Mouse (Mus musculus): ENCODE results near the gene Cep170.

Gene Cep170

DNA sequence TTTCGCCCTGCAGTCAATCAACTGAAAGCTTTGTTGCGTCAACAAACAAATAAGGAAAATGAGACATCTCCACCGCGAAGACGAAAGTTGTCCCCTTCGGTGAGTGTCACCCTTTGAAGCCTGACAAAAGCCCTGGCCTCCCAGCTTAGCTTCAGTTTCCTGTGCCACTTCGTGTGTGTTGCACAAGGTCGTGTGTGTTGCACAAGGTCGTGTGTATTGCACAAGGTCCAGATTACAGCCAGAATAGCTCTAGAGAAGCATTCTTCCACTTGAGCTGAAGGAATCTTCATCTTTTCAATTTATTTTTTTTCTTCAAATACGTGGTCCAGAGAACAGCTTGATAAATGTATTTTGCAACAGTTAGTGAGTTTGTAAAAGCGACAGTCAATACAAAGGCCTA is 12.3 kb upstream of the Cep170 start:
- DNase-seq (ENCODE audit: extremely low read depth, low read depth, low spot score), result peak; percentile 46

DNA sequence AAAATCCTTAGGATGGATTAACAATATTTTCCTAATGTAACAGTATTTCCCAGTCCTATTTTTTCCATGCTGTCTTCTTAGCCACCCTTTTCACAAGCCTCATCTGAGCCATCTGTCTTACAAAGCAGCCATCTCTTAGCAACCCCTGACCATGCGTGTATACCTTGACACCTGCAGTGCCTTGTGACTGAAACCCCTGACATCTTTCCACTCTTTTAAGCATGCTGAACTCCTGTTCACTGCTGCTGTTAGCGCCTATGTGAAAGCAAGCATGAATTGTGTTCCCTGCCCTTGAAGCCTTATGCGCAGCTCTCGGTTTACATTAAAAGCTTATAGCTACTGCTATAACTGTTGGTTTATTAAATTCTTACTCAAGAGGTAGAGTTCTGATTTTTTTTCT is 11.2 kb upstream of the Cep170 start:
- DNase-seq (ENCODE audit: extremely low read depth, low read depth, low spot score), result no peak

GRCm38 (mm10) chr1:176824611-176825010 is 10.7 kb upstream of the Cep170 start:
- no peak for DNase-seq (ENCODE audit: extremely low read depth, low read depth, low spot score)

GRCm38 (mm10) chr1:176823889-176824288 is 10.0 kb upstream of the Cep170 start:
- DNase-seq (ENCODE audit: extremely low read depth, low read depth, low spot score), result no peak

DNA sequence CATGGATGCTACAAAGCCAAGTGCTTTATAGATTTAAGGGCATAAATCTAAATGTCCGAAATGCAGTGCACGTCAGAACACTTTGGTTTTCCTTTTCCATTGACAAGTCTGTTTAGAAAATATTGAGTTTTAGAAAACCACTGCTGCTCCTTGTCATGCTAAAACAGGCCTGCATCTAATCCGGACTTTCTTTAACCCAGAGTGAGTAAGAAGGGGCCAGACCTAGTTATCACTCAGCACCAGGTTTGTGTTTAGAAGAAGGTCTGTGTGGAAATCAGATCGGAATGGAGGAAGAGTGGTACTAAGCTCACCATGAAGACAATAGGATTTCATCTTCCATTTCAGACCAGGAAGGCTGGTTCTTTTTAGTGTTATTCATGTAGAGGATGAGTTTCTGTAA is 9.1 kb upstream of the Cep170 start:
- DNase-seq (ENCODE audit: extremely low read depth, low read depth, low spot score), result no peak

DNA sequence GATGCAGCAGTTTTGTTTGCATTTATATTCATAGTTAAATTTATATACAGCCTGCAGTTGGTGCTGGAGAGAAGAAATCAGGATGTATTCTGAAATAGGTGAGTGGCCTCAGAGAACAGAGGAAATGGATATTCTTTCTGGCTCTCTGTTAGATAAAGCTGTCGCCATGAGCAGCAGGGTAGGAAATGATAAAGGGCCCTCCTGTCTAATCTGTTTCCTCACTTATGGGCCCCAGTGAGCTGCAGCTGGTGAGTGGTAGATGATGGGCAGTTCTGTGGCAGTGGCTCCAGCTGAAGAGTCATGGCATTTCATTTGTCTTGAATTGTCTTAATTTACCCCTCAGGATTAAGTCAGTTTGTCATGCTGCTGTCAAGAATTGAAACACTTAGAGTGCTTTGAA is 8.1 kb upstream of the Cep170 start:
- DNase-seq (ENCODE audit: extremely low read depth, low read depth, low spot score), result no peak

DNA sequence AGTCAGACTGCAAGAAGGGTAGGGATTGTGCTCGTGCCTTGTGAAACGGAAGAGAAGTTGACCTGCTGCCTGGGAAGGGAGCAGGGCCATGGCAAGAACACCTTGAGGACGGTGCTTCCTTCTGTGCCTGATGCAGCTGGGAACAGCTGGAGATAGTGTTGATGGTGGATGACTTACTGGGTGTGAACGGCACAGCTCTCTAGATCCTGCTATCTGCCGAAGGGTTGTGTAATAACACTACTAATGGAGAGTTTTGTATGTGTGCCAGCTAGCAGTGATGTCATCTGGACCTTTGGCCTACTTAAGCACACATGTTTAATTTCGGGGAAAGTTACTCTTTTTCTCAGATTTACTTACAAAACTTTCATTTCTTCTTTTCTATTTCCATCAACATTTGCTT is 4.9 kb upstream of the Cep170 start:
- DNase-seq (ENCODE audit: extremely low read depth, low read depth, low spot score), result no peak

- no peak for DNase-seq (ENCODE audit: extremely low read depth, low read depth, low spot score)
Observed at GRCm38 (mm10) chr1:176818147-176818546, 4.3 kb upstream of the Cep170 start.

- DNase-seq (ENCODE audit: extremely low read depth, low read depth, low spot score), result no peak
Observed at GRCm38 (mm10) chr1:176816728-176817127, 2.9 kb upstream of the Cep170 start.

DNA sequence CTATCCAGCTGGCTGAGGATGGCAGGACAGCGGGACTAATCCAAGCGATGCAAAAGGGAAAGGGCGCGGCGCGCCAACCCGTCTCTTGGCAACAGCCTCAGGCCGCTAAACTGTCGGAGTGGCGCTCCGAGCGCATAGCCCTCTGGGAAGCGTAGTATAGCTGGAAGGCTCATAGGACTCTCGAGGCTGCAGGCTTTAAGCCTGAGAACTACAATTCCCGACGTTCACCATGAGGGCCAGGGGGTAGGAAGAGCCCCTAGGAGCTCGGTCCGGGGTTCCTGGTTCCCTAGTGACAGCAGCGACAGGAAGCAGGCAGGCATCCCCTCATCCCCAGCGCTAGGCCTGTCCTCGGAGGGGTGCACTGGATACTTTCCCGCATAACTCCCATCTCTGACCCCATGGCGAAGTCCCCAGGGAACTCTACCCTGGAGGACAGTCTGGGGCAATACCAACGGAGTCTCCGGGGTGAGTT is 760 bp upstream of the Cep170 start, which contains the start of gene Sdccag8:
Gene Sdccag8, plus strand, starts transcription at position 70 of the 472 bp plus-strand sequence.
- peak; percentile 57 for DNase-seq (ENCODE audit: extremely low read depth, low read depth, low spot score)

DNA sequence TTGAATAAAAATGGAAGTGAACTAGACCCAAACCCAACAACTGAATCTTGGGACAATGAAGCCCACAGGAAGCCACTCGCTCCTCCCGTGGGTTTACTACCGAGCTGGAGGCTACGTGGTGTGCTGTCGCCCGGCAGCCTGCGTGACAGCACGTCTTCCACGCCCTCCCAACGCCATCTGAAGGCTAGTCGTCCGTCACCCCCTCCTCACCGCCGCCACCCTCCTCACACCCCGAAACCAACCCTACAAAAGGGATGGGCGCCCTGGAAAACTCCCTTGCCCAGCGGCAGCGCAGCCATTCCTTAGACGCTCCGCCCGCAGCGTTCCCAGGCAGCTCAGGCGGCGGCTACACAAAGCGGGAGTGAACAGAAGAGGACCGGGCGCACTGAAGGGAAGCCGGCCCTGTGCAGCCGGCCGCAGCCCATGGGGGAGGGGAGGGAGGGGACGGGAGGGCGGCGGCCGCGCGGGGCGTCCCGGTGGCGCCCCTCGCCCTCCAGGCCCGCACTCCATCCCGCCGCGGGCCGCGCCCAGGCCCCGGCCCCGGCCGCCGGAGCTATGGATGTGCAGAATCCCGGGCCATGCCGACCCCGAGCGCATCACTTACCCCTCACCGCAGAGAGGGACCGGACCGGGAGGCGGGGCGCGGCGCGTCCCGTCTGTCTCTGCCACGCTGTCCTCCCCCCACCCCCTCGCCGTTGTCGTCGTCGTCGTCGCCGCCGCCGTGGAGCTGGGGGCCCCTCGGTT is 403 bp downstream of the Cep170 start:
- DNase-seq (ENCODE audit: extremely low read depth, low read depth, low spot score), result no peak

DNA sequence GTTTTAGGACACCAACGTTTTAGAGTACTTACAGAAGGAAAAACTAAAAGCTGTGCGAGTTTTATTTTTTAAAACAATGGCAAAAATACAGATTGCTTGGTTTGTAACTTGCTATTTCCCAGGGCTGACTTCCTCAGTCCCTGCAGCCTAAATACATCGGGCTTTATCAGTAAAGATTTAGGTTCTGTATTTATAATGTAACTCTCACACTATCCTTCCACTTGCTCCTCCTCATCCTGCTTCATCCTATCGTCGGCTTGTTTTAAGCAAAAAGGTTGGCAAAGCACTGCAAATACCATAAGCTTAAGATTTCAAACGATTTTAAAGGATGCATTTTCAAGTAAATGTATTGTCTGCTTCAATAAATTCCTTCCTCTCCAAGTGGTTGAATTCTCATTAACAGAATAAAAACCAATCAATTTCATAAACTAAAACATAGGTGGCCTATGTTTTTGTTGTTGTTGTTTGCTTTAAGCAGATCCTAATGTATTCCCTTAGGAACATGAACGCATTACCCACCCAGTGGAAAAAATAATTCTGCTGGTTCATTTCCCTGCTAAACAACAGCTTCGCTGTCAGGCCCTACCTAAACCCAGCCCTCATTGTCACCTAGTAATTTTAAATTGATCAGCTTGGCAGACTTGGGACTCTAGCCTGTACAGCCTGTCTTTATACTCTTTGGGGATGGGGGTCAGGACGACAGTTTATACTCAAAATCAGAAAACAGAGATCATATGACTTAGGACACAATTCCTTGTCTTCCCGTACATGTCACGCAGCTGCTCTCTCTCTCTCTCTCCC is 1.2 kb downstream of the Cep170 start:
- no peak for DNase-seq (ENCODE audit: extremely low read depth, low read depth, low spot score)

DNA sequence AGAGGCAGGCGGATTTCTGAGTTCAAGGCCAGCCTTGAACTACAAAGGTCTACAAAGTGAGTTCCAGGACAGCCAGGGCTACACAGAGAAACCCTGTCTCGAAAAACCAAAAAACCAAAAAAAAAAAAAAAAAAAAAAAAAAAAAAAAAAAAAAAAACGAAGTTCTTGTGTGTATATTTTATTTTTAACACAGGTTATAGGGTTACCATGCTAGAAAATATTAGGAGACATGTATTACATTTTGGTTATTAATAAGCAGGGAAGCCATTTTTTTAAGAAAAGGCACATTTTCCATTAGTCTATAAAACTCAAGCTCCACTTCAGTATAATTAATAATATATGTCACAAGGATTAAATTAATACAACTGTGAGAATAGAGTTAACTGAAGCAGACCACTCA is 2.0 kb downstream of the Cep170 start:
- no peak for DNase-seq (ENCODE audit: extremely low read depth, low read depth, low spot score)

- no peak for DNase-seq (ENCODE audit: extremely low read depth, low read depth, low spot score)
Observed at GRCm38 (mm10) chr1:176810161-176810560, 3.7 kb downstream of the Cep170 start.

GRCm38 (mm10) chr1:176800728-176801365 is 13.0 kb downstream of the Cep170 start:
- no peak for DNase-seq (ENCODE audit: extremely low read depth, low read depth, low spot score)

GRCm38 (mm10) chr1:176798673-176799072 is 15.2 kb downstream of the Cep170 start:
- no peak for DNase-seq (ENCODE audit: extremely low read depth, low read depth, low spot score)

DNA sequence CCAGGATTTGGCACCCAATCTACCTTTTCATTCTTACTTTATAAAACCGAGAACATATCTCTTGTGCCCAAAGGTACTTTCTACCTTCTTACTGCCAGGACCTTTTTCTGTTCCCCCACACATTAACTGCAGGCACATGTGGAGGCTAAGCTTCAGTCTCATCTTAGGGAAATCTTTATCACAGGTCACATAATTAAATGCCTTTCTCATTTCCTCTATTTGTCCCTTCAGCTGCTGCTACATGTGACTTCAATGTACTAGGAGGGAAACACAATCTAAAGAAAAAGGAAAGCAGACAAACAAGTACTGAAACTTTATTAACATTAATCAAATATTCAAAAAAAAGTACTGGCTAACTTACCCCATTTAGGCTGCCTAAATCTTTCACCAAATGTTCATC is 21.7 kb downstream of the Cep170 start:
- DNase-seq (ENCODE audit: extremely low read depth, low read depth, low spot score), result no peak

GRCm38 (mm10) chr1:176789326-176789725 is 24.5 kb downstream of the Cep170 start:
- DNase-seq (ENCODE audit: extremely low read depth, low read depth, low spot score), result no peak

- no peak for DNase-seq (ENCODE audit: extremely low read depth, low read depth, low spot score)
Observed at GRCm38 (mm10) chr1:176774533-176774932, 39.3 kb downstream of the Cep170 start.

GRCm38 (mm10) chr1:176762295-176762694 is 51.6 kb downstream of the Cep170 start:
- no peak for DNase-seq (ENCODE audit: extremely low read depth, low read depth, low spot score)

GRCm38 (mm10) chr1:176760673-176761072 is 53.2 kb downstream of the Cep170 start:
- DNase-seq (ENCODE audit: extremely low read depth, low read depth, low spot score), result peak; percentile 16

DNA sequence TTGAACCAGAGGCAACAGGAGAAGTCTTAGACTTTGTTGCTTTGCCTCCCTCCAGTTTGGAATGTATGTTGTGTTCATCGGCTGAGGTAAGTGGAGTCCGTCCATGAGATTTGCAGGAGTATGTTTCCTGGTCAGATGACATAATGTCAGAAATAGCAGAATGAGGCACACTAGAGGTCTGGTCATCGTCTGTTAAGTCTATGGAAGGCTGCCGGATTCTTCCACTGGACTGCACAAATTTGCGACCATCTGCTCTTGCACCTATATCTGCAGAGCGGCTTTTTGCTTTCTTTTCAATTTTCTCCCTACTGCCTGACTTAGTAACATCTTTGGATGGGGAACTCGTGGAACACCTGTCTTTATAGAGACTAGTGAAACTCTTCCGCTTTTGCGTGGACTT is 58.3 kb downstream of the Cep170 start:
- DNase-seq (ENCODE audit: extremely low read depth, low read depth, low spot score), result no peak
